Mouse (Mus musculus) embryonic facial prominence, embryonic 11.5 days (tissue): ENCODE measurements at regions not wholly inside any gene's neighbourhood (a gene's known extent, or its start where the extent isn't known, plus 50 kb on each side); places are given as distances from the start of the nearest gene placed in this dataset. TPM values are rescaled to one million over a fixed set of nuclear protein-coding genes. Genes with fewer than 3 reads are reported as not detected.

Experiments
- ATAC-seq: fragments of 200-750 bp; cut with Nextera tagmentation; replicated peaks from 2 replicates; pipeline ENCODE4 v1.8.0; 2017; ENCODE audit warnings: low read depth; ENCODE audit not compliant: insufficient number of reproducible peaks, low FRiP score, low TSS enrichment
- DNase-seq: peaks from one replicate; pipeline ENCODE4 v3.0.0-alpha.2; 2015; ENCODE audit warnings: low spot score
- H3K27ac ChIP-seq: fragments of 300-500 bp; sonication (generic); replicated peaks from 2 replicates; pipeline ENCODE4 v1.5.1; 2014; ENCODE audit warnings: mild to moderate bottlenecking, low read depth, low read length, control low read depth
- H3K27me3 ChIP-seq: fragments of 300-500 bp; sonication (generic); 2 replicates; pipeline ENCODE4 v1.6.1; 2014; ENCODE audit warnings: mild to moderate bottlenecking, low read length, moderate library complexity, mixed read lengths; ENCODE audit not compliant: control insufficient read depth, insufficient read depth
- H3K36me3 ChIP-seq: fragments of 300-500 bp; sonication (generic); replicated peaks from 2 replicates; pipeline ENCODE4 v1.6.1; 2014; ENCODE audit warnings: low read depth, mild to moderate bottlenecking, low read length, moderate library complexity, mixed read lengths; ENCODE audit not compliant: control insufficient read depth, insufficient read depth
- H3K4me1 ChIP-seq: fragments of 300-500 bp; sonication (generic); 2 replicates; pipeline ENCODE4 v1.6.1; 2014; ENCODE audit warnings: low read length, mixed read lengths; ENCODE audit not compliant: control insufficient read depth, insufficient read depth
- H3K4me2 ChIP-seq: fragments of 300-500 bp; sonication (generic); 2 replicates; pipeline ENCODE4 v1.6.1; 2014; ENCODE audit warnings: low read depth, mild to moderate bottlenecking, control low read depth, low read length, moderate library complexity
- H3K4me3 ChIP-seq: fragments of 300-500 bp; sonication (generic); 2 replicates; pipeline ENCODE4 v1.5.1; 2014; ENCODE audit warnings: low read depth, low read length, control low read depth
- H3K9ac ChIP-seq: fragments of 300-500 bp; sonication (generic); replicated peaks from 2 replicates; pipeline ENCODE4 v1.6.1; 2014; ENCODE audit warnings: mild to moderate bottlenecking, control low read depth, low read length
- H3K9me3 ChIP-seq: fragments of 300-500 bp; sonication (generic); replicated peaks from 2 replicates; pipeline ENCODE4 v1.6.1; 2016; ENCODE audit warnings: mild to moderate bottlenecking, low read length, inconsistent platforms, mixed read lengths; ENCODE audit not compliant: control insufficient read depth
- WGBS: fragments of 180-500 bp; shearing (Covaris S2); extraction: QIAGEN DNeasy Blood & Tissue Kit; methylation state at CpG from one replicate; pipeline ENCODE4 v1.1.7; 2014; 5-methylcytosine and 5-hydroxymethylcytosine counted together
- microRNA counts: library from miRNA; unstranded; fragments of <30 nt; microRNA quantifications from one replicate; lab custom pipeline; 2016
- microRNA-seq: library from miRNA; unstranded; fragments of <30 nt; microRNA quantifications from one replicate; pipeline ENCODE4, GENCODE M21; 2016; ENCODE audit warnings: borderline number of aligned reads

DNA sequence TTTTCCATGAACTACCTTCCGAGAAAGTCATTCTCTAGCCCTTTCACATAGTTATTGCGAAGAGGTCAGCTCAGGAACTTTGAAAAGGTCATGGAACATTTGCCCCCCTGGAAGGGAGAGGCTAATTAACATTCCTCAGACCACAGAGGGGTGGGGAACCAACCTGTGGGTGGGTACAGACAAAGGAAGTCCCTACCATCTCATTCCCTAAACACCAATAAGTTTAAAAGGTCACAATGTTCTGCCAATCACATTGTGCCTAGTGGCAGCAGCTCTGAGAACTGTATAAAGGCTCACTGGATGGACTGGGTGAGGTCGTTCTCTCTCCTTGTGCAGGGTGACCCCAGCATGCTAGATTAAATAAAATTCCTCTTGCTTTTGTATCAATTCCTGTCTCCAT is 64.8 kb upstream of the Ccdc85a start:
- WGBS, result 24% methylated on average over 3 of the region's 3 CpGs

DNA sequence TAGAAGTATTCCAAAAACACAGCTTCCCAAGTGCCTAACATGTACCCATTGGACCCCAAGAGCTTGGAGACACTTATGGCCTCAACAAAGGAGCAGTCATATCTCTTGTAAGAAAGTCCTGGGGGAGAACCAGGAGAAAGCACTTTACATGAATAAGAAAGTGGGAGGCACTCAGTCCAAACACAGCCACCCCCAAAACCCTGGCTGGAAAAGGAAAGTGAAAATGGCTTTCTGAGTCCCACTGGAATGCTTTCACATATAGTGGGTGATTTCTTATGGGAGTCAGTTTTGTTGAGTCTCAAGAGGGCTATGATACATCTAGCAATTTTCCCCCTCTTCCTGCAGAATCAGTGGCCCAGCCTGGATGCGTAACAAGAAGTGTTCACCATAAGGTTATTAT is 55.0 kb upstream of the Ccdc85a start:
- no peaks in the 10 kb centered on the region for H3K9me3 ChIP-seq
- H3K36me3 ChIP-seq, result no peaks in the 10 kb centered on the region
- H3K4me3 ChIP-seq, result no peak overlapping the region
- H3K4me1 ChIP-seq, result no peaks in the 10 kb centered on the region
- H3K4me2 ChIP-seq, result no peak overlapping the region
- H3K9ac ChIP-seq, result no peak overlapping the region
- DNase-seq (no peak), ATAC-seq (no peak)
- H3K27ac ChIP-seq, result no peak overlapping the region
- H3K27me3 ChIP-seq, result no peaks in the 10 kb centered on the region
- 87% methylated on average over 1 of the region's 1 CpGs for WGBS

More for the DNA sequence above, 64.8 kb upstream of the Ccdc85a start:
- no peak for DNase-seq
- H3K9ac ChIP-seq, result no peak overlapping the region
- H3K4me2 ChIP-seq, result no peak overlapping the region
- no peaks in the 10 kb centered on the region for H3K36me3 ChIP-seq
- H3K4me3 ChIP-seq, result no peak overlapping the region
- no peaks in the 10 kb centered on the region for H3K4me1 ChIP-seq
- no peaks in the 10 kb centered on the region for H3K27me3 ChIP-seq
- H3K9me3 ChIP-seq, result no peaks in the 10 kb centered on the region
- ATAC-seq, result no peak
- no peak overlapping the region for H3K27ac ChIP-seq

DNA sequence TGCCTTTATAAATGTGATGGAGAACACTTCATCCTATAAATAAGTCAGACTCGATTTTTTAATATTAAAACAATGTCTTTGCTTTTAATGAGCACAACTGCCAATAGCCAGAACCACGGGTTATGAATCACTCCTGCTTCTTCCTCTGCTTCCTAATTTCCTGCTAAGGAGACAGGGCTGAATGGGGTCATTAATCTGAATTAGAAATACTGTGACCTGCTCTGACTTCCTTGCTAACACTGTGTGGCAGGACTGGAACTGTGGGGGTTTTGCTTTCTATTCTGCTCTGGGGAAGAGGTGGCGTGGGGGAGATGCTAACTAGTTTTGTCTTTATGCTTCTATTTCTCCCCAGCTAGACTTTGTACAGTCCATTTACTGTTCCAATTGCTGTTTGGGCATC is 52.6 kb upstream of the Ccdc85a start:
- 51% methylated on average over 3 of the region's 3 CpGs for WGBS
- H3K4me3 ChIP-seq, result no peak overlapping the region
- no peak for ATAC-seq

More for the DNA sequence above, 52.6 kb upstream of the Ccdc85a start:
- H3K9ac ChIP-seq, result no peak overlapping the region
- no peaks in the 10 kb centered on the region for H3K27me3 ChIP-seq
- H3K36me3 ChIP-seq, result no peaks in the 10 kb centered on the region
- no peak overlapping the region for H3K27ac ChIP-seq
- no peaks in the 10 kb centered on the region for H3K4me1 ChIP-seq
- H3K4me2 ChIP-seq, result no peak overlapping the region
- DNase-seq, result no peak
- H3K9me3 ChIP-seq, result no peaks in the 10 kb centered on the region

MicroRNAs in the stretch of these regions (microRNA counts, 519-probe panel; counts per million panel counts)
- microRNA mmu-miR-216a (lab: Ali Mortazavi, UCI) (1,369 counts per million, percentile 4 among the panel's probes with 10 or more counts), microRNA mmu-miR-216b (lab: Ali Mortazavi, UCI) (2,175 counts per million, percentile 17 among the panel's probes with 10 or more counts), microRNA mmu-miR-217 (lab: Ali Mortazavi, UCI) (not detected)

Small RNAs in the stretch of these regions (microRNA-seq; reads per million reads assigned to microRNA genes)
- gene Mir216a (17.9 reads per million, percentile 19 among the genes with 10 or more reads in this experiment), gene Mir216b (not detected), gene Mir216c (not detected), gene Mir217 (93.6 reads per million, percentile 40 among the genes with 10 or more reads in this experiment)
